ENCODE assay signal across 8 mouse cellular contexts in the genomic region with DNA sequence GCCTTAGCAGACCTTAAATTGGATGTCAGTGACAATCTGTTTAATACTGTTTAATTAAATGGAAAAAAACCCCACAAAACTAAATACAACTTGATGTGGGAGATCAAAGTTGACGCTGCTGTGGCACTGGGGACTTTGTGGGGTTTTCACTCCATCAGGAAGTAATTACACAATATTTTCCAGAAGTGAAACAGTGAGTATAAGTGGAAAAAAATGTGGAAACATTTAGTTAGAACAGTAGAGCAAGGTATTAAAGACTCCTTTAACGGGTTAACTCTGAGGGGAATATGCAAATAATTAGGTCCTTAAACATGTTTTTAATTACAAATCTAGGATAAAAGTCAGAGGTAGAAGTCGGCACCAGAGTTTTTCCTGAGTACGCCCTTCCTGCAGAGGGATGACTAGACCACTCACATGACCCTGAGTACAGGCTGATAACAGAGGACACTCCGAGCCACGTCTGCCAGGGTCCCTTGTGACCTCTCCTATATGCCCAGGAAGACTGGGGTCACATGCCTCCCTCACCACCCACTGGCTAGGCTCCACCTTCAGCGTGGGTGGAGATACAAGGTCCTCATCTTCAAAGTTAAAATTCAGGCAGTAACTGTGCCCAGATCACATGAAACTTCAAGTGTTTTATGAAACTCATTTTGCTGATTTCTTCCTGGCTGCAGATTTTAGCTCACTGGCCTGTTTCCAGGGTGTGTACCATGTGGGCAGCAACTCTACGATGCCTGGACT.
A peak's percentile ranks its signal among the peaks of the same experiment; 100 is the strongest.
DNase-seq lines count a peak whose midpoint lies in the region; ATAC-seq and TF ChIP-seq lines count a peak whose summit lies in the region.

No protein-coding gene starts in this region.

- H3K9ac ChIP-seq in kidney, embryonic 14.5 days (ENCODE audit: low read depth, low read length), result no peak overlapping the region
- H3K9ac ChIP-seq in heart, embryonic 13.5 days, result no peak overlapping the region
- H3K9ac ChIP-seq in limb, embryonic 14.5 days (ENCODE audit: low read depth, low read length, severe bottlenecking), result no peak overlapping the region
- no peak overlapping the region for H3K9ac ChIP-seq in midbrain, embryonic 13.5 days (replicated peaks)

- DNase-seq in kidney, adult 11 months, result peak; percentile 77
- peak; percentile 74 for DNase-seq in adrenal gland, adult 8-10 months
- peak; percentile 53 for DNase-seq in limb, embryonic 14.5 days (ENCODE audit: low spot score)
- peak; percentile 59 for DNase-seq in spleen, adult 12 weeks (ENCODE audit: low spot score)
- DNase-seq in frontal cortex, postnatal 14 days (ENCODE audit: low spot score in 2 of 2), result no peak

- H3K4me2 ChIP-seq in kidney, embryonic 14.5 days (replicated peaks; ENCODE audit: low read depth, low read length), result no peak overlapping the region
- H3K4me2 ChIP-seq in heart, embryonic 13.5 days, result no peak overlapping the region
- H3K4me2 ChIP-seq in limb, embryonic 14.5 days (replicated peaks; ENCODE audit: low read depth, low read length, severe bottlenecking), result no peak overlapping the region
- no peak overlapping the region for H3K4me2 ChIP-seq in midbrain, embryonic 13.5 days (replicated peaks)

- no peaks in the 10 kb centered on the region for H3K27me3 ChIP-seq in kidney, embryonic 14.5 days (ENCODE audit: control insufficient read depth, insufficient read depth, low read length)
- no peaks in the 10 kb centered on the region for H3K27me3 ChIP-seq in heart, embryonic 13.5 days (replicated peaks)
- H3K27me3 ChIP-seq in limb, embryonic 14.5 days (ENCODE audit: control insufficient read depth, insufficient read depth, low read length), result no peaks in the 10 kb centered on the region
- H3K27me3 ChIP-seq in midbrain, embryonic 13.5 days, result no peaks in the 10 kb centered on the region

- H3K9me3 ChIP-seq in kidney, embryonic 14.5 days (ENCODE audit: control insufficient read depth, low read length), result no peaks in the 10 kb centered on the region
- H3K9me3 ChIP-seq in heart, embryonic 13.5 days, result no peaks in the 10 kb centered on the region
- H3K9me3 ChIP-seq in limb, embryonic 14.5 days (ENCODE audit: control insufficient read depth, low read length), result no peaks in the 10 kb centered on the region
- H3K9me3 ChIP-seq in midbrain, embryonic 13.5 days, result no peaks in the 10 kb centered on the region

- H3K36me3 ChIP-seq in kidney, embryonic 14.5 days (ENCODE audit: control insufficient read depth, insufficient read depth, low read length), result no peaks in the 10 kb centered on the region; the same call in 1 of the 2 replicates
- H3K36me3 ChIP-seq in heart, embryonic 13.5 days, result peaks cover 14% of the 10 kb centered on the region
- peaks cover 6% of the 10 kb centered on the region for H3K36me3 ChIP-seq in limb, embryonic 14.5 days (ENCODE audit: control insufficient read depth, insufficient read depth, low read length)
- H3K36me3 ChIP-seq in midbrain, embryonic 13.5 days, result peaks cover 10% of the 10 kb centered on the region; the same call in 1 of the 2 replicates

- no peak for ATAC-seq in kidney, embryonic 14.5 days (ENCODE audit: low FRiP score, low TSS enrichment)
- no peak for ATAC-seq in heart, embryonic 13.5 days (ENCODE audit: extremely low read depth, insufficient number of reproducible peaks, low FRiP score, low TSS enrichment)
- peak; percentile 64 for ATAC-seq in limb, embryonic 14.5 days (ENCODE audit: low FRiP score, low read depth)
- ATAC-seq in midbrain, embryonic 13.5 days, result no peak

- H3K4me3 ChIP-seq in kidney, embryonic 14.5 days (ENCODE audit: low read length), result no peak overlapping the region
- H3K4me3 ChIP-seq in heart, embryonic 13.5 days, result no peak overlapping the region
- H3K4me3 ChIP-seq in limb, embryonic 14.5 days (replicated peaks; ENCODE audit: low read length), result no peak overlapping the region
- H3K4me3 ChIP-seq in midbrain, embryonic 13.5 days (replicated peaks), result no peak overlapping the region

- TF ChIP-seq POLR2A in limb, embryonic 14.5 days (IDR thresholded peaks at IDR 0.05; ENCODE audit: borderline replicate concordance, extremely low read depth, insufficient read depth, insufficient read length), result no peak

- 62% methylated on average over 8 of the region's 8 CpGs for WGBS in kidney, embryonic 14.5 days
- 41% methylated on average over 8 of the region's 8 CpGs for WGBS in heart, embryonic 13.5 days
- 17% methylated on average over 8 of the region's 8 CpGs for WGBS in limb, embryonic 14.5 days
- 73% methylated on average over 8 of the region's 8 CpGs for WGBS in midbrain, embryonic 13.5 days

- no peak overlapping the region for H3K27ac ChIP-seq in kidney, embryonic 14.5 days (ENCODE audit: low read depth, low read length)
- peak overlapping the region; percentile 46 for H3K27ac ChIP-seq in heart, embryonic 13.5 days (replicated peaks)
- H3K27ac ChIP-seq in limb, embryonic 14.5 days (replicated peaks; ENCODE audit: low read depth, low read length), result peak overlapping the region; percentile 43; the same call in 1 of the 2 replicates
- H3K27ac ChIP-seq in midbrain, embryonic 13.5 days, result no peak overlapping the region

- H3K4me1 ChIP-seq in kidney, embryonic 14.5 days (ENCODE audit: control insufficient read depth, insufficient read depth, low read length), result peaks cover 22% of the 10 kb centered on the region
- H3K4me1 ChIP-seq in heart, embryonic 13.5 days, result peaks cover 69% of the 10 kb centered on the region
- peaks cover 36% of the 10 kb centered on the region for H3K4me1 ChIP-seq in limb, embryonic 14.5 days (ENCODE audit: control insufficient read depth, insufficient read depth, low read length)
- H3K4me1 ChIP-seq in midbrain, embryonic 13.5 days (replicated peaks), result no peaks in the 10 kb centered on the region

Comparison
In these comparisons a context has a peak if more than half of its experiments do, and no peak if none do; other contexts are left out.
1. DNase-seq: peak in kidney, adult 11 months (single experiment), adrenal gland, adult 8-10 months (single experiment), limb, embryonic 14.5 days (single experiment) and spleen, adult 12 weeks (single experiment); none in frontal cortex, postnatal 14 days (0 of 2).
2. H3K27ac ChIP-seq: peak in heart, embryonic 13.5 days (single experiment) and limb, embryonic 14.5 days (single experiment); none in kidney, embryonic 14.5 days (single experiment) and midbrain, embryonic 13.5 days (single experiment).